Mouse (Mus musculus) spleen, postnatal 10 days (tissue): ENCODE measurements around the gene Lsm12.
"Not testable (repeated sequence)": the region's sequence is repeated elsewhere in the genome, so short reads cannot be mapped to it uniquely, and the experiment has no call there.

Experiments
- DNase-seq, 2 experiments: peaks; one replicate each; pipeline ENCODE4 v3.0.0; 2021 to 2022; ENCODE audit warnings: low spot score in 2 of 2

The Lsm12 gene

DNA sequence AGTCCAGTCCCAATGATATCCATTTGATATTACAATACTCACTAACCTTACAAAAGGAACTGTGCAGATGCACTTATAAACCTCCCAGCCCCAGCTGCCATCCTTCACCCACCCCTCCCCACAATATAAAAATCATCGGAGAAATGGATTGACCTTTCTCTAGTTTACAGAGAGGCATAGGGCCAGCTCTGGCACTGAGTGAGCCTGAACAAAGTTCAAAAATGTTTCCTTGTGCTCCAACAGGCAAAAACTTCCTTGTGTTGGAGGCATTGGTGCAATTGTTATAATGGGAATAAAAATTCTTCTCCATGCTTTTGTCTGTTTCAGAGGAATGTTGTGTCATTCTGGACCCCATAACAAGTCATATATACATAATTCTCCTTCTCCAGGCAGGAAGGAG lies 1.1 kb upstream of the Lsm12 start:
- no peak for DNase-seq

DNA sequence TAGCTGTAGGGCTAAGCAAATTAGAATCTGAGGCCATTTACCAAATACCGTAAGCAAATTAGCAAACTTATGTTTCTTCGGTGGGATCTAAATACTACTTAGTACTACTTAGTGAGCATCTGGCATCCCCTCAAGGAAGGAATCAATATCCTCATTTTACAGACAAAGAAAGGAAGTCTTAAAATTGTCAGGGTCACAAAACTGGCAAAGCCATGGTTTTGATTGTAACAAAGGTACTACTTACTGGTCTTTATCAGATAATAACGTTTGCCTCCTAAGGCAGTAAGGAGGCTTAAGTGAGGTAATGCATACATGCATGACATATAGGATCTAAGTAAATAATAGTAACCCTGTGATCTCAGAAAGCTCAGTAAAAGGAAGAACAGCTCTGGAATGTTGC lies 581 bp upstream of the Lsm12 start:
- DNase-seq = no peak

DNA sequence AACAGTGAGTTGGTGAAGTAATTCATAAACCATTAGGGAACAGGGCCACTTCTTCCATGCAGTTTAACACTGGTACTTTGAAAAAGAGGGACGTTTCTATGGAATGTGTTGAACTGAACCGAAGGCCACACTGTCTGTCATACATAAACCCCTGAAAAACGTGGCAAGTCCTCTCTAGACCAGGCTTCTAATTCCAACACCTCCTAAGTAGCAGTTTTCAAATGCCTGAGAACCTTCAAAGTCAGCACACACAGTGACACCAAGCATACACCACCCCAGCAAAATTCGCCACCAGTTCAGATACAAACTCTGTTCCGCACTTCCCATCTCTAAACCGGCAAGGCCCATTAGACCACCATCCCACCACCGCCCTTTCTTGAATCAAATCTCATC lies 847 bp downstream of the Lsm12 start:
- no peak for DNase-seq

DNA sequence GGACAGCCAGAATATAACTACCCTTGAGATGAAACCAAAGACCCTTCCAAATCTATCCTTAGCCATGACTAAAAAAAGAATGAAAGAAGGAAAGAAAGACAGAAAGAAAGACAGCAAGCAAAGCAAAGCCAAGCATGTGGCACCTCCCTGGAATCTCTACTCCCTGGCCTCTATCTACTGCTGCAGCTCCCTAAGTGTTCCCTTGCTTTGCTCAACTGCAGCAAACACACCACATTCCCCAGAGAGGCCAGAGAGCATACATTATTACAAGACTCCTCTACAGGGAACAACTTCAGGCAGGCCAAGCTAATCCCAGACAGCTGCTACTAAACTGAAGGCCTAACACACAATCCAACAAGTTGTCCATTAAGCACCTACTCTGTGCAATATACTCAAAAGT lies 5.3 kb downstream of the Lsm12 start:
- no peak for DNase-seq

DNA sequence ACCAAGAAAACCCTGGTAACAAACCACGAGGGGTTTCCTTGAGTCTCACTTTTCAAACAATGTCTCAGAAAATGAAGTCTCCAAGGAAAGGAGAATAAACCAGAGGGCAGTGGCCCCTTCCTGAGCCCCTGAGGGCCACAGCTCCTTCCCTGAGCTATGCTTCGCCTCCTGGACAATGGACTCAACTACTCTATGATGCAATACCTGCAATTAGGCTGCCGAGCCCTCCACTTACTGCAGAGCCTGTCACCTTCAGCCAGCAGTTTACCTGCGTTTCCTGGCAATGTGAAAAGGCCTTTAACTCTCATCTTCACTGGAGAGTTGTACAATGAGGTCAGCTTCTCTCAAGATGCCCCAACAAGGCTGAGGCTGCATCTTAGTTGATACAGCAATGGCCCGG lies 16.4 kb downstream of the Lsm12 start:
- DNase-seq = no peak

DNA sequence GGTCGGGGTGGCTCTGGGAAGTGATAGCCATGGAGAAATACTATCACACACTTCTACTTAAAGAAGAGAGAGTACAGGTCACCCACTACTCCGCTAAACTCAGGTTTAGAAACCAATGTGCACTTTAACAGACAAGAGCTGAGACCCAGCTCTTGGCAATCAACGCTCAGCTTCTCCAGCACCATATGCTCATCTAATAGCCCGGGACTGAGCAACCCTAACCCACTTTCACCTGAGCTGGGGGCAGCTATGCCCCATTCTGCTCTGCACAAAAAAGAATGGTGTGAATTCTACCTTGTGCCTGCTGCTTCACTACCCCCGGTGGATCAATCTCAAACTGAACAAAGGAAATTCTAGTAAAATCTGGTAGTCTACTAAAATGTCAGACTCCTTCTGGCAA lies 17.6 kb downstream of the Lsm12 start:
- DNase-seq = no peak

DNA sequence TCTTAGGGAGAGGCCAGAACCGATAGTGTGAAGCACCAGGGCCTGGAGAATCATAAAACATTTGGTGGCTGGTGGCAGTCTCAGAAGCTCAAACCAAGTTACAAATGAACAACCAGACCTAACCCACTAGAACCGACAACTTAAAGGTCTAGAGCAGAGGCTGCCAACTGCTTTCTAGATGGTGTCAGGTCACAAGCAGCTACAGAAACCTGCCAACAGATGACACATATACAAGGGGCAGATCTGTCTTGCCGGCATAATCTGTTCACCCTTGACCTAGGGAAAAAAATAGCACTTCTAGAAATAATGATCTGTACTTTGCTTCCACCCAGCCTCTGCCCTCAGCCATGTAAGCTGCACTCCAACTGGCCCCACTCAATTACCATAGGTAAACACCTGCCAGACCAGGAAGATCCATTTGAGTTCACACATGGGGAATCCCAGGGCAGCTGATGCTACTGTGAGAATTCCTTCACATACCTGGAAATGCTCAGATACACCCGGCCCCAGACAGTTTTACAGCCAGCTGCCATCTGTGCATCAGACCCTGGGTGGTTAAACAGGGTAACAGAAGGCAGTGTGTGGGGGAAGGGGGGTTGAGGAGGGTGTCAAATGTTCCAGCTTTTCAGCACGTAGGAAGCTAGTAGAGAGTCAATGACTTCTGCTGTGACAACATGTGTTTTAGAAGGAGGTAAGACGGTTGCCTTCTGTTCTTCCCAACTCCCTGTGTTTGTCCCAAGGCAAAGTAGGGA lies 18.9 kb downstream of the Lsm12 start:
- DNase-seq = no peak

DNA sequence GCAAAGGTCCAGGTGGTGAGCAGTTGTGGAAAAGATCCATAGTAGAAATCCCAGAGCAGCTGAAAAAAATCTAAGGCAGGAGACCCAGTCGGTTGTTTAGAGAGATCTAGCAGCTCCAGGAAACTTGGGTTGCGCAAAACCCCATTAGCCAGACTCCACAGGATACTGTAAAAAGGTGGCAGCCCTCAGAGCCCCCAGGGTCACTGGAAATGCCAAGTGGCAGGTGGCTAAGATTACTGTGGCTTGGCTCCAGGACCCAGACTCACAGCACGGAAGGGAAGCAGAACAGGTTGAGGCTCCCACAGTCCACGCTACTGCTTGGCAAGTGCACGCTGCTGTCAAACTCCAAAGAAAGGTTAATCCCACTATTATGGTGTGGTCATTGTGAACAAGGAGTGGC lies 25.3 kb downstream of the Lsm12 start:
- DNase-seq = no peak

DNA sequence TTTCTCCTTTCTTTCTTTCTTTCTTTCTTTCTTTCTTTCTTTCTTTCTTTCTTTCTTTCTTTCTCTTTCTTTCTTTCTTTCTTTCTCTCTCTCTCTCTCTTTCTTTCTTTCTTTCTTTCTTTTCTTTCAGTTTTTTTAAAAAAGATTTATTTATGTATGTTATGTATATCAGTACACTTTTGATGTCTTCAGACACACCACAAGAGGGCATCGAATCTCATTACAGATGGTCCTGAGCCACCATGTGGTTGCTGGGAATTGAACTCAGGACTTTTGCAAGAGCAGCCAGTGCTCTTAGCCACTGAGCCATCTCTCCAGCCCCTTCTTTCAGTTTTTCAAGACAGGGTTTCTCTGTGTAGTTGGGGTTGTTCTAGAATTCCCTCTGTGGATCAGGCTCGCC lies 27.1 kb downstream of the Lsm12 start:
- not testable (repeated sequence) for DNase-seq

DNA sequence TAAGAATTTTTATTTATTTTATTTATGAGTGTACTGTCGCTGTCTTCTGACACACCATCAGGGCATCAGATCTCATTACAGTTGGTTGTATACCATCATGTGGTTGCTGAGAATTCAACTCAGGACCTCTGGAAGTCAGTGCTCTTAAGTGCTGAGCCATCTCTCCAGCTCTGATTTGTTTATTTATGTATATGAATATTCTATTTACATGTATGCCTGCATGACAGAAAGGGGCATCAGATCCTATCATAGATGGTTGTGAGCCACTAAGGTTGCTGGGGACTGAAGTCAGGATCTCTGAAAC lies 28.4 kb downstream of the Lsm12 start:
- DNase-seq = no peak

DNA sequence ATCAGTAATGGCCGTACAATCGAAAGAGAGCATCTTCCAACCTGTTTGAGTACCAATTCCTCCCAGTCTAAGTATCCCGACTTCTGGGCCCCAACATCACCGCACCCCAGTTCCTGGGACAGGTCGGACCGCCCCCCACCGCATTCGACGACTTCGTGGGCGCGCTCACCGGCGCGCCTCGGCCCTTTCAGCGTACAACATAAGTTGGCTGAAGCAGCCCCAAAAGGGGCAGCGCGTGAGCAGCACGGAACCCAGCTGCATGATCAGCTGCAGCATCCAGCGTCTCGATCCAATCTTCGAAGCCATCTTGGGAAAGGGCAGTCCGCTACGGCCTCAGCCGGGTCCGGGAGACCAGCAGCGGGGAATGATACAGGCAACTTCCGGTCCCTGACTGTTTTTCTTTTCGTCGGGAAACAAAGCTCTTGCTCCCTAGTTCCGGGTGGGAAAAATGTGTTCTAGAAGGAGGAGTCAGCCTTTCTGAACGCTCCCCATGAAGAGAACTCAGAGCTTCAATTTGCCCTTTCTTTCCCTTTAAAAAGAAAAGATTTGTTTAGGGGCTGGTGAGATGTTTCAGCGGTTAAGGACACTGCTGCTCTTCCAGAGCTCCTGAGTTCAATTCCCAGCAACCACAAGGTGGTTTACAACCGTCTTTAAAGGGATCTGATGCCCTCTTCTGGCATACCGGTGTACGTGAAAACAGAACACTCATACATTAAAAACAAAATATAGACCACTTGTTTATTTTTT lies 28.9 kb downstream of the Lsm12 start, which contains the start of gene Tmem101:
TSS of gene Tmem101 (minus strand) at position 366 of the 747 bp plus-strand sequence.
- DNase-seq = peak; percentile 82 to 91

DNA sequence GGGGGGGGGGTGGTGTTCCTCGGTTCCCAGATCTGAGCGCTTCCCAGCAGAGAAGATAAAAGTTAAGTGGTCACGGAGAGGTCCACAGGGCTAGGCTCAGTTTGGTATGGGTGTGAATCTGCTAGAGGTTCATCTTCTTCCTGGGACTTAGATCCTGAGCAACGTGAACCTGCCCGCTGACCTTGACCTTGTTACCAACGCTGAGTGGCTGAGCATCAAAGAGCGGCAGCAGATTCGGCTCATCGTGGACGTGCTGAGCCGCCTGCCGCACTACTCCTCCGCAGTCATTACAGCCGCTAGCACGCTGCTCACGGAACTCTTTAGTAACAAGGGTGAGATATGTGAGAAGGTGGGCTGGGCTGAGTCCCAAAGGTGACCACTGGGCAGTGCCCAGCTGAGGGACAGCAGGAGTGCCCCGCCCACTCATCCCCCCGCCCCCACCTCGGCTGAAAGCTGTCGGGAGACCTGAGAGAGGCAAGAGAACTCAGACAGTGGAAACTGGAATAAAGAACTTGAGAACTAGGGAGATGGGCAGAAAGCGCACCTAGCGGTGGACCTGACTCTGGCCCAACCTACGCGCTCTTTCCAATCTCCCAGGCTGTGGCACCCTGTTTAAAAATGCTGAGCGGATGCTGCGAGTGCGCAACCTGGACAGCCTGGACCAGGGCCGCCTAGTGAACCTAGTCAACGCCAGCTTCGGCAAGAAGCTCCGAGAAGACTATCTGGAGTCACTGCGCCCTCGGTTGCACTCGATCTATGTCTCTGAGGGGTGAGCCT lies 37.7 kb downstream of the Lsm12 start:
- DNase-seq = no peak

DNA sequence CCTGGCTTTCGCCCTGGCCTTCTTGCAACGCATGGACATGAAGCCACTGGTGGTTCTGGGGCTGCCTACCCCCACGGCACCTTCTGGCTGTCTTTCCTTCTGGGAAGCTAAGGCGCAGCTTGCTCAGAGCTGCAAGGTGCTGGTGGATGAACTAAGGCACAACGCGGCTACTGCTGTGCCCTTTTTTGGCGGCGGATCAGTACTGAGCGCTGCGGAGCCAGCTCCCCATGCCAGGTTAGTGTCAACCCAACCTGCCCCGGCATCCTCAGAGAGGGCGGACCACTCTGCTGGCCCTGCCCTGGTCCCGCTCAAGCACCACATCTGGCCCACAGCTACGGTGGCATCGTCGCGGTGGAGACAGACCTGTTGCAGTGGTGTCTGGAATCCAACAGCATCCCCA lies 38.6 kb downstream of the Lsm12 start:
- peak in 1 of 2 experiments; percentile 10 for DNase-seq

DNA sequence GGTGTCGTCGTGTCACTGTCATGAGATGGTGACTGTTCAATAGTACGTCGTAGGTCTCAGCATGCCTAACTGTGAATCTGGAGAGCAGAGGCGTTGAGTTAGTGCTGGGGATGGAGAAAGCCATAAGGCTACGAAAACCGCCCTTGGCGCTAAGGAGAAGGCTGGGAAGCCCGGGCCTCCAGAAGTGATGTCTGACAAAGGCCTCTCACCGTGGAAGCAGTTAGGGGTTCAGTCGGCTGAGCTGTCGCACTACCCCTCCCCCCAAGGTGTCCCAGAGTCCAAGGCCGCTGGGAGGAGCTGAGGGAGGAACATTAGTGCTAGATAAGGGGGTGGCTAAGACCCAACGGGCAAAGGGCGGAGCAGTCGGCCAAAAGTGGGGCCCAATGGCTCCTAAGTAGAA lies 39.1 kb downstream of the Lsm12 start:
- DNase-seq = peak in 1 of 2 experiments; percentile 14

DNA sequence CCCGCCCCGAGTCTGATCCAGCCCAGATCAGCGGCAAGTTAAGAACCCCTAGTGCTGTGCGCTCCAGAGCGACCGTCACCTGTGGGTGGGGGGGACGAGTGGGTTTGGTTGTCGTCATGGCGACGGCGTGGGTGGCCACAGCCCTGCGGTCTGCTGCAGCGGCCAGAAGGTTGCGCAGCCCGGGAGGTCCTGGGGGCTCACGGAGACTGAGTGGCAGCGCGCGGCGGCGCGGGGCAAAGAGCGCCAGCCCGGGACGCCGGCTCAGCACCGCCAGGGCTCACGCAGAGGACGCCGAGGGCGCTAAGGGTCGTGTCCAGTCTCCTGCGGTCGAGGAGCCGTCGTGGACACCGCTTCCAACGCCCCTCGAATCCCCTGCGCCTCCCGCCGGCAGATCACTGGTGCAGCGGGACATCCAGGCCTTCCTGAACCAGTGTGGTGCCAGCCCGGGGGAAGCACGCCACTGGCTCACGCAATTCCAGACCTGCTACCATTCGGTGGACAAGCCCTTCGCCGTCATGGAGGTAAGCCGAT lies 39.6 kb downstream of the Lsm12 start, which contains the start of gene Nags:
TSS of gene Nags (plus strand) at position 43 of the 531 bp plus-strand sequence.
- peak; percentile 22 to 27 for DNase-seq

DNA sequence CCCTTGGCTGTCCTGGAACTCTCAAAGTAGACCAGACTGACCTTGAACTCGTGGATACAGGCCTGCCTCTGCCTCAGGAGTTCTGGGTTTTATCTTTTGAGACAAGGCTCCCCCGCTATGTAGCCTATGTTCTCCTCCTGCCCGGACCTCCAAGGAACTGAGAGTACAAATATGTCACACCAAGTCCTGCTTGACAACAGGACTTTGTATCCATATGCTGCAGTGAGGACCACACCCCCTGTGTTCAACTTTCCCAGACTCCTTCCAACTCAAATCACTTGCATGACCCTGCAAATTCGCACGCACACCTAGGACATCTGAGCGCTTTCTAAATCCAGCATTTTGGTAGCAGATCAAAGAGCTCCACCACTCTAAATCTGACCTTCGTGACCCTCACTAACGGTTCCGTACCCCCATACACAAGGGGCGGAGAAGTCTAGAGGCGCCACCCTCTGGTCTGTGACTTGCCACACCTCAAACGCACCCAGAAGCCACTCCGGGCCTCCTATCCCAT lies 40.1 kb downstream of the Lsm12 start:
- no peak for DNase-seq

DNA sequence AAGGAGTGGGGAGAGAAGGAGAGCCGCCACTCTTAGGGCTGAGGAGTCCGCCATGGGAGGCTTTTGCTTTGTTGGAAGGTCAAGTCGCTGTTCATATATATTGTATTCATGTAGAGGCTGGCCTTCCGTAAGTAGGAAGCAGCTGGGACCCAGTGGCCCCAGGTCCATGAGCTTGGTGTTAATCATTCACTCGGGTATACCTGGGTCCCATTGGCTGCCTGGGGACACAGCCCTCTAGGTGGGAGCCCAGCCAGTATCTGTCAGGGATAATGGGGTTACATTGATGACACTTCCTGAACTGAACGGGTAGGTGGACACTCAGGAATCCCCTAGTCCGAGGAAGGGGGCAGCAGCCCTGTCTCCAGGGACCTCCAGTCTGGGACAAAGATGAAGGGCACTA lies 42.7 kb downstream of the Lsm12 start:
- DNase-seq = no peak

DNA sequence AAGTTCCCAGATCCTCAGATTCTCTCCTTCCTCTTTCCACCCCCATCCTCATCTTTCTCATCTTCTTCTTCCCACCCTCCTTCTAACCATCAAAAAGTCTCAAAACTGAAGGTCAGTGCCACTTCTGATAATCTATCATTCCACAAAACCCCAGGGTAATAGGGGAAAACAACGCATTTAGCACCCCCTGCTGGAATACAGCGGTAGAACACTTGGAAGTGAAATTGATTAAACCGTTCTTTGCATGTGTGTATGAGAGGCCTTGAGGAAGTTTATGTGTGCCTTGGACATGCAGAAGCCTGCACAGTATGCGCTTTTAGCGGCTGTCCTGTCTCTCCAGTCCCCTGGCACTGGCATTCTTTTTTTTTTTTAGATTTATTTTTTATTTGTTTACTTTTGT lies 44.6 kb downstream of the Lsm12 start:
- DNase-seq = peak; percentile 64 to 76

DNA sequence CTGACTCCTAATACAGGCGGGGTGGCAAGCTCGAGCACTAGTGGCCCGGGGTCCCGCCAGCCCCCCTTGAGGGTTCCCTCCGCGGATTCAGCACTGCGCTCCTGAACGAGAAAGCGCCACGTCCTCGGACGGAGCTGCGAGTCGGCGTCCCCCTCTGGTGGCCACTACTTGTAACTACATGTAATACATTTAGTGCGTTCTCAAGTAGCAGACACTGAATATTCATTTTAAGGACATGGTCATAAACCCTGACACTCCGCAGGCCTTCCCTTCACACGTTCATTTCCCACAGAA lies 46.7 kb downstream of the Lsm12 start:
- DNase-seq = peak; percentile 45 to 75

DNA sequence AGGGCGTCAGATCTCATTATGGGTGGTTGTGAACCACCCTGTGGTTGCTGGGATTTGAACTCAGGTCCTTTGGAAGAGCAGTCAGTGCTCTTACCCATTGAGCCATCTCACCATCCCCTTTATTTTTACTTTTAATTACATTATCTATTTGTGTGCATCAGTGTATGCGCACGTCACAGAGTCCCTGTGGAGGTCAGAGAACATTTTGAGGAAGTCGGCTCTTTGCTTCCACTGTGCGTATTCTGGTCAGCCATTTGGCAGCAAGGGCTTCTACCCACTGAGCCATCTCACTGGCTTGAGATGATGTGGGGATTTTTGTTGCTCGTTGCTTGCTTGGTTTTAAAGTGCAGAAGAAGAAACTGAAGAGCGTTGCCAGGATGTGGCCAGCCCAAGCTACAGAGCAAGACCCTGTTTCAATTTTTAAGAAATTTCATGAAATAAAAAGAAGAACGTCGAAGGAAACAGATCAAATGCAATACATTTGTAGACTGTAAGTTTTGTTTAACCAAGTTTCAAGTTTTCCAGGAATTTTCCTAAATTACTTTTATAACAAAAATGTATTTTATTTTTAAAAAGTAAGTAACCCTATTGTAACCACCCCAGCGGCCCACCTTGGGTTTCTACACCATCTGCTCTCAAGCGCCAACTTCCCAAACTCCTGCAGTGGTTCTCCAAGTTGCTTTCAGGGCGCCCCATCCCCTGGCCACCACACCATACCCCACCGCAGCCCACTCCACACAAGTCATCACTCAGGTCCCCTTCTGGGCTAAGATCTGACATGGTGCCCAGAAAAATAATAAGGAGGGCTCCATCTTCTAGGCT lies 47.3 kb downstream of the Lsm12 start:
- DNase-seq = no peak

DNA sequence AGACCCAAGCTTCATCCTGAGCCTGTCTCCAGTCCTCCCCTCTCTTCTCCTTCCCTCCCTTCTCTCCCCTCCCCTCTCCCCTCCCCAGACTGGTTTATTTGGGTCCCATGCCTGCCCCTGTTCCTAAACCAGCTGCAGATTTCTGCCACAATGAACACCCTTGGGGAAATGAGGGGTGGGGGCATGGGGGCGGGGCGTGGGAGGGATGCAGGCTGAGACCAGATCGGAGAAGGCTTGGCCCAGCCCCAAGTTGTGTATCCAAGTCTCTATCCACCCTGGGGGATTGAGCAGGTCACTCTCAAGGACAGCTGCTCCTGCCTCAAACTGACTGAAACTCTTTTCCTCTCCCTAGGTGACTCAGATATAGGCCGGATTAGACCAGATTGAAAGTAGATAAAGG lies 50.6 kb downstream of the Lsm12 start:
- no peak for DNase-seq

DNA sequence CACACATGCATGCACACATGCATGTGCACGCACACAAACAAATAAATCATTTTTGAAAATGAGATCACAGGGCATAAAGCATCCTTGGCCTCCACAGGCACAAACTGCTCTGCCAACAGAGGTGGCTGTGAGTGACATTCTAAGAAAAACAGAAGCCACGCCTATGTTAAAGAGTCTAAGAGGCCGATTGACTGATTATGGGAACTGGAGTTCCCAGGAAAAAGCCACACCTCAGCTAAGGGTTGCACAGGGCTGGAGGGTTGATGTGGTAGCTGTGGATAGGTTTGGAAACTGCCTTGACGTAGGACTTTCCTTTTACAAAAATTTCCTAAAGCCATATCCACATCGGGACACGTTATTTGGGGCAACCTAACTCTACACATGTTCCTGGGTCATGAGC lies 67.7 kb downstream of the Lsm12 start:
- DNase-seq = no peak
